14 mouse cellular contexts compared by ENCODE assay signal in genomic region chr3:41595010-41595409, GRCm38 (mm10).
"Had no signal": no experiment of that assay in that cellular context is flagged by ENCODE, and none has a peak within 500 bp of the region (broad histone marks: within the 10 kb centered on the region; RNA-seq: fewer than 3 reads in every experiment).

No protein-coding gene starts in this region.

- H3K4me1 ChIP-seq: kidney, embryonic 15.5 days; midbrain, embryonic 13.5 days; stomach, embryonic 15.5 days had no signal

- ATAC-seq: midbrain, embryonic 13.5 days had no signal

- H3K27ac ChIP-seq: kidney, embryonic 15.5 days; limb, embryonic 13.5 days; liver, embryonic 14.5 days; macrophage; midbrain, embryonic 13.5 days; stomach, embryonic 15.5 days had no signal

- H3K27me3 ChIP-seq: kidney, embryonic 15.5 days; midbrain, embryonic 13.5 days; stomach, embryonic 15.5 days had no signal

- H3K4me2 ChIP-seq: kidney, embryonic 15.5 days; limb, embryonic 13.5 days; lung, embryonic 14.5 days; midbrain, embryonic 13.5 days; stomach, embryonic 15.5 days had no signal

- H3K9me3 ChIP-seq: kidney, embryonic 15.5 days; limb, embryonic 13.5 days; midbrain, embryonic 13.5 days; stomach, embryonic 15.5 days had no signal

- H3K9ac ChIP-seq: kidney, embryonic 15.5 days; limb, embryonic 13.5 days; liver, embryonic 14.5 days; lung, embryonic 14.5 days; midbrain, embryonic 13.5 days; stomach, embryonic 15.5 days had no signal

- DNase-seq: kidney, postnatal 14 days; left cerebral cortex, postnatal 4 days; lung, embryonic 14.5 days; lung, postnatal 10 days; retina, postnatal 1 day; right cerebral cortex, postnatal 4 days; thymus, adult 2 months; thymus, postnatal 25 days had no signal

- H3K4me3 ChIP-seq: kidney, embryonic 15.5 days; limb, embryonic 13.5 days; midbrain, embryonic 13.5 days; stomach, embryonic 15.5 days had no signal
